Mouse (Mus musculus) spleen, postnatal 14 days (tissue): ENCODE results near the gene Mmel1.

ENCODE experiments used
- DNase-seq, 2 experiments: peaks; one replicate each; pipeline ENCODE4 v3.0.0; 2021 to 2022; ENCODE audit warnings: low spot score in 2 of 2

Mmel1 gene

DNA sequence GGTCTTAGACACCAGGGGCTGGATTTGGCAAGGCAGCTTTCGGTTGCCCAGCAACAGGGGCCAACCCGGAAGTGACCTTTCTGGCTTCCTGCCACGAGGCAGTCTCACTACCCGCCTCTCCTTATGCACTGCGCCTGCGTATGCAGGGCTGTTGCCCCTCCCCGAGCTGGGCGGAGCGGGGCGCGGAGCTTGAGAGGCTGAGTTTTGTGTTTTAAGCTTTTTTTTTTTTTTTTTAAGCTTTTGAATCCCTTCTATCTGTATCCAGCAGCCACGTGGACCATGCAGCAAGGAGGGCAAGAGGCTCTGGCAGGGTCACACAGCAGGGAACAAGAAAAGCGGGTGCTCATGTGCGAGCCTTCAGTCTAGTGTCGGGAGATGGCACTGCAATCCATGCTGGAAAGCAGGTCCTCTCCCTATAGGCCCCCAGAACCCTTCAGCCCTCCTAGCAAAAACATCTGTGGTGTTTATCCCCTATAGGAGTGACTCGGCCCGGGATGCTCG lies 5.1 kb upstream of the Mmel1 start:
- peak; percentile 60 to 76 for DNase-seq

GRCm38 (mm10) chr4:154864961-154865760 lies 4.2 kb upstream of the Mmel1 start:
- DNase-seq: no peak

GRCm38 (mm10) chr4:154866391-154866790 lies 3.0 kb upstream of the Mmel1 start:
- DNase-seq: no peak

DNA sequence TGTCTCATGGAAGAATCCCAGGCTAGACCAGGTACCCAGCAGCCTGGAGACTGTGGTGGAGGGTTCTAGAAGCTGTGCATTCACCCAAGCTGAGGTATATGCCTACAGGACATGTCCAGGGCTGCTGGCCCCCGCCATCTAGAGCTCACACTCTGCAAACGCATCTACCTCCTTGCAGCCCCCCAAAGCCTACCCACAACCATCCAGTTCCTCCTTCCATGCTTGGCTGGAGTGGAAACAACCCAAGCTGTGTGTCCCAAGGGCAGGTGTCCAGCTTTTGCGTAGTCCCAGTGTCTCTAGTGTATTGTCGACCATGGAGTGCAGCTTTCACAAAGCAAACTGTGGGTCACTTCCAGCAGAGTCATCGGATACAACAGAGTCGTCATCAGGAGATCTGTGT lies 2.1 kb upstream of the Mmel1 start:
- DNase-seq: no peak

GRCm38 (mm10) chr4:154870721-154871120 lies 1.3 kb downstream of the Mmel1 start:
- no peak for DNase-seq

DNA sequence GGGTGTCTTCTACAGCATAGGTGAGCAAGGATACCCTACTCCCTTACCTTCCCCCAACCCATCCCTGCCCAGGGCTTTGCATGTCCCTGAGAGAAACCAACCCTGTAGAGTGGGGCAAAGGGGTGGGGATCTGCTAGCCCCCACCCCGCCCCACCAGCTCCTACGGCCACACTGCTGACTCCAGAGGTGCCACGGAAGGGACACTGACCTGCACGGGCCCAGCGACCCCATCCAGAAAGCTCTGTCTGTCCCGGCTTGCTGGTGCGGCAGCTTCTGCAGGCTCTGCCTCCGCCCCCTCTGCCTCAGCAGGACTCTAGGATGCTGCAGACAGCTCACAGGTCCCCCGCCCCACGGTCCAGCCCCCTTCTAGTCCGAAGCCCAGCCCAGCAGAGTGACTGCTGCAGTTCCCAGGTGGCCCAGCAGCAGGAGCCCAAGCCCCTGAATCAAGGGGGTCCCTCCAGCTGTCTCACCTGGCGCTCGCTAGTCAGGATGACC lies 2.4 kb downstream of the Mmel1 start:
- no peak for DNase-seq

- no peak for DNase-seq
These were observed 3.8 kb downstream of the Mmel1 start for GRCm38 (mm10) chr4:154873186-154873585.

GRCm38 (mm10) chr4:154877864-154878548 lies 8.6 kb downstream of the Mmel1 start:
- DNase-seq: peak; percentile 86 to 94

DNA sequence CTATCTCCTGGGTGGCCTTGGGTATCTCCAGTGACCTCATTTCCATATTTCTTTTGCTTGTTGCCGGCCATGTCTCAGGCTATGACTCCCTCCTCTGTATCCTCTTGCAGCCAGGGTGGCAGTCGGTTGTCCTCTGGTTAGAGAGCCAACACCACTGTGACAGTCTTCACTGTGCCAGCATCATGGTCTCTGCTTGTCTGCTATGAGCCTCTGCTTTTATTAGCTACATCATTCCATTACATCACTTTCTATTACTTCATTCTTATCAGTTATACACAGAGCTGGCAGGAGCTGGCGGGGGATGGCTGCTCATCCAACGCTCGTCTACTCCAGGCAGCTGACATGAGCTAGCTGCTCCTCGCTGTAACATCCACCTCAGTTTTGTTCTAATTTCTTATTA lies 11.3 kb downstream of the Mmel1 start:
- DNase-seq: peak in 1 of 2 experiments; percentile 40

DNA sequence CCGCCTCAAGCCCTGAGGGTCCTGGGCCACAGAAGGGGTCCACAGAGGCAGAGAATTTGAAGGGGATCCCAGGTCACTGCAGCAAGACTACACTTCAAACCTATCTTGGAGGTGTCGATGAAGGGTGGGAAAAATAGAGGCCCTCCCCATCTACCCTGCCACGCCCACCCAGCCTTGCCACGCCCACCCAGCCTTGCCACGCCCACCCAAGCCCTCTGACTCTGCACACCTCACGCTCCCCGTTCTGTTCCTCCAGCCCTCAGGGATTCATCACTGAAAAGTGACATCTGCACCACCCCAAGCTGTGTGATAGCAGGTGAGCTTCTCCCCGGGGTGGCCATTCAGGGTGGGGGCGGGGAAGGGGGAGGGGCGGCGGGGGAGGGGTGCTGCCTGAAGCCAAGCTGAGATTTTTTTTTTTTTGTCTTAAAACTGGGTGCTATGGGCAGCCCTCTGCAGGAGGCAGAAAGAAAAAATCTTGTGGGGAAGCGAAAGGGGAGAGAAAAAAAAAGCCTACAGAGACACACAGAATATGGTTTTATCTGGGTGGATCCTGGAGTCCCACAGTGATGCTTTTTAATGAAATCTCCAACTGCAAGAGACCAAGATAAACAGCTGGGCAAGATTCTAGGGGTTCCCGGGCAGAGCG lies 12.8 kb downstream of the Mmel1 start:
- DNase-seq: peak; percentile 38 to 43

DNA sequence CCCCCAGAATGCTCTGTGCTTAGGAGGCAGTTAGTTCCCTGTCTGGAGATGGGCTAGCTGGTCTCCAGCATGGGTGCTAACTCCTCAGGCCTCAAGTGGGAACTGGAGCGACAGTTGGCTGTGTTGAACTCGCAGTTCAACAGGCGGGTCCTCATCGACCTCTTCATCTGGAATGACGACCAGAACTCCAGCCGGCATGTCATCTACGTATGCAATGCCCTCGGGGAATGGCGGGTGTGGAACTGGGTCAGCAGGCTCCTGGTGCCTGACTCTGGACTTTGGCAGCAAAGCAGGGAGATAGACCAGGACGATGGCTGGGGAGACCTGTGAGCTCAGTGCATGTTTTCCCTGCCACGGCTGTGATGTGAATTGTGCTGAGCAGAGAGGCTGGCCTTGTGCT lies 16.0 kb downstream of the Mmel1 start:
- no peak for DNase-seq

- DNase-seq: no peak
These were observed 17.6 kb downstream of the Mmel1 start for GRCm38 (mm10) chr4:154886876-154887592.

DNA sequence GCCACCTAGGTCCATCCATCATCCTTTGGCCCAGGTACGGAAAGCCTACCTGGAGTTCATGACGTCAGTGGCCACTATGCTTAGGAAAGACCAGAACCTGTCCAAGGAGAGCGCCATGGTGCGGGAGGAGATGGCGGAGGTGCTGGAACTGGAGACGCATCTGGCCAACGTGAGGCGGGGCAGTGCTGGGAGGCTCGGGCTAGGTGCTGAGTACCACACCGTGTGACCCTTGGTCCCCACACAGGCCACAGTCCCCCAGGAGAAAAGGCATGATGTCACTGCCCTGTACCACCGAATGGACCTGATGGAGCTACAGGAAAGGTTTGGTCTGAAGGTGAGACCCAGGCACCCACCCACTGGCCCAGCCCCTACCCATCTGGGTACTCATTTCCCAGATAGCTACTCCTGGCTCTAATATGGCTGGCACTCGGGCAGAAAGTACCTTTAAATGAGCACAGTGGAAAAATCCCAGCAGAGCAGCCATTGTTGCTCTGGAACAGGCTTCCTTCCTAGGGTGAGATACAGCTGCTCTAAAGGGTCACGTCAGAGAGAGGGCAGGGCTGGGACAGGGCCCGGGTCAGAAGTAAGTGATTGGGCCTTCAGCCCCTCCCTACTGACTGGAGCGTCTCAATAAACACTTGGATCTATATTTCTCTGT lies 18.3 kb downstream of the Mmel1 start:
- DNase-seq: no peak

DNA sequence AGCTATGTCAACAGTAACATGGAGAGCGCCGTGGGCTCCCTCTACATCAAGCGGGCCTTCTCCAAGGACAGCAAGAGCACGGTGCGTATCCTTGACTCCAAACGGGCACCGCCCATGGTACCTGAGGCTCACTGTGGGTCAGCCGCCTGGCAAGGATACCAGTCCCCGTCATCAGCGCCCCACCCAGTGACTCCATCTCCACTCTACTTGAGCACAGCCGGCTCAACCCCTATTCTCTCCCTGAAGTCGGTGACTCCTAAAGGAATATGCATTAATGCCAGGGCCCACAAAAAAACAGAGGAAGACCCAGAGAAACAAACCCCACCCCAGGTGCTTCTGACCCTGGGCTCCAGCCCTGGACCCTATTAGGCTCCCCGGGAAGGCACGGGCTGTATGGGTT lies 21.5 kb downstream of the Mmel1 start:
- DNase-seq: no peak

DNA sequence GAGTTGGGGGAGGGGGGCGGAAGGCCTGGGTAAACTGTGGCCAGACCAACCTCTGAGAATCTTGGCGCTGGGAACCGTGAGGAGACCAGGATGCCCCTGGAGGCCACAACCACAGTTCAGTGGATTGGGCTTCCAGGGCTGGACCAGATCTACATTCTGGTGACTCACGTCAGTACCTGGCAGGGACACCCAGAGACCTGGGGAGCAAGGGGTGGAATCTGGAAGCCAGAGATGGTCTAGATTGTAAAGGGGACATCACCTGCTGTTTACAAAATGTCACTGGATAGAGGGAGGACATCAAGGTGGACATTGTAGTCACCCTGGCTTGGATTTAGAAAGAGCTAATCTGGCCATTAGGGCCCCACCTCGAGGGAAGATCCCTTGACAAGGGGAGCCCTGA lies 26.2 kb downstream of the Mmel1 start:
- DNase-seq: no peak

DNA sequence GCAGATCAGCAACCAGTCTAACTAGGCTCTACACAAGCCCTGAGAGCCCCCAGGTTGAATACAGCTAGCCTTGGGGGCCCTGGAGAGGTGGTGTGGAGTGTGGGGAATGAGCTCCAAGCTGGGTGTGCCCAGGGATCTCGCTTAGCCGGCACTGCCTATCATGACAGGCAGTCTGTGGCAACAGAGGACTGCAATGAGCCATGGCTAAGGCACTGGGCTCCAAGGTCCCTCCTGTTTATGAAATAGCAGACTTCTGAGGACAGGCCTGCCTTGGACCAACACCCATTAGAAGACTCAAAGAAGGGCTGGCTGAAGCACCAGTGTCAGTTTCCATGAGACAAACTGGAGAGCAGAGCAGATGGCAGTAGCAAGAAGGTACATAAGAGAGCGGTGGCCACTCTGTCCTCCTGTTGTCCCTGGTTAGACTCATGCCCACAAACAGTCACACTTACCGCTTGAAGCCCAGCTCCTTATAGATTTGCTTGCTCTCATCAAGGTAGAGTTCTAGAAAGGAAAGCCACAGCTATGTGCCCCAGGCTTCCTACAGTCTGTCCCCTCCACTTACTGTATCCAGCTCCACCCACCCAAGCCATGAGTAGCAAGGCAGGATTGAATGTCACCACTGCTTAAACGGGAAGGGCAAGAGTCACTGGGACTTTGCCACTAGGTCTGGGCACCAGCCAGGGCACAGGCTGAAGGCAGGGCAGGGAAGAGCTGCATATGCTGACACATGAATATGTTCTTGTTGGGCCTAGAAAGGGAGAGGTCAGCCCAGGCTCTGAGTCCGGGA lies 28.5 kb downstream of the Mmel1 start:
- DNase-seq: no peak

DNA sequence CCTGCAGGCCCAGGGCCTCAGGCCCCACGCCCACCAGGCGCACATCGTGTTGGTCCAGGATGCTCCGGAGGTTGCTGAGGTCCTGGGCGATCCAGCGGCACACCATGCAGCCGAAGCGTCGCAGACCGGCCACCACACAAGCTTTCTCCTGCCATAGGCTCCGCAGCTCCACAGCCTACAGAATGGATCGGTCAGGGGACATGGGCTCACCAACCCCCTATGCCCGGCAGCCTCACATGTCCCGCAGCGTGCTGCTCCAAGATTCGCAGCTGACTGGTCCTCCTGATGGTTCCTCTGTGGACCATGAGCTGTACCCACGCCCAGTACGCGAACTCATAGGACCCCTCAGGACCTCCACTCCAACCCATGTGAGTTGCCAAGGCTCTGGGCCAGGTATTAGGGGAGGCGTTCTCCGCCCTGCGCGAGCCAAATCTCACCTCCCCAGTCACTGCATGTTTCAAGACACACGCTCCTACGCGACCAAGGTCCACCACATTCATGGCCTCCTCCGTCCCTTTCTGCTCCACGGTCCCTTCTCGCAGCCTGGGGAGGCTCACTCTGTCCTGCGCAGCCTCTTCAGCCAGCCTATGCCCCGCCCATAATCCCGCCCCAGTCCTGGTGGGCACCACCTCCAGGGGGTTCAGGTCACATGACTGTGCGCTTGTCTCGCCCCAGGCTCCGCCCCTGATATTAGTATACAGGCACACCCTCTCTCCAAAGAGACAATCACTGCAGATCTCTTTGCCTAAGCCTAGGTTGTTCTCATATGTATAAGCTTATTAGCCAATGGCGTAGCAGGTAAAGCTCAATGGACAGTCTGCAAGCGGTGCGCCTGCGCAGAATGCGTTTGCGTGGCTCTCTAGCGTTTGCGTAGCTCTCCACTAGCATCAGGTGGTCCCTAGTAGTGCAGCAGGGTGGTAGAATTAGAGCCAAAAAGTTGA lies 29.4 kb downstream of the Mmel1 start, which contains the start of gene Fam213b:
Gene Fam213b, minus strand, starts transcription at position 630 of the 941 bp plus-strand sequence.
- DNase-seq: peak; percentile 47 to 48

GRCm38 (mm10) chr4:154902371-154902770 lies 33.0 kb downstream of the Mmel1 start:
- DNase-seq: no peak
